Mouse (Mus musculus) liver (tissue): Measurements from ENCODE around the gene Prmt9.

ENCODE experiments used
- DNase-seq: peaks from one replicate; pipeline ENCODE4 v3.0.0-alpha.2; 2020; ENCODE audit warnings: mixed read lengths

Prmt9 gene

GRCm38 (mm10) chr8:77549121-77549706 lies at the start of gene Prmt9:
Gene Prmt9 (plus strand): TSS chr8:77549397.
- DNase-seq, result peak; percentile 95

GRCm38 (mm10) chr8:77500264-77500663 lies 48.9 kb upstream of the Prmt9 start:
- no peak for DNase-seq

- DNase-seq, result no peak
Observed at GRCm38 (mm10) chr8:77501131-77501530, 48.1 kb upstream of the Prmt9 start.

GRCm38 (mm10) chr8:77502547-77502946 lies 46.6 kb upstream of the Prmt9 start:
- DNase-seq, result no peak

GRCm38 (mm10) chr8:77506539-77506938 lies 42.7 kb upstream of the Prmt9 start:
- no peak for DNase-seq

GRCm38 (mm10) chr8:77507510-77508035 lies 41.6 kb upstream of the Prmt9 start:
- DNase-seq, result no peak

GRCm38 (mm10) chr8:77509044-77509443 lies 40.2 kb upstream of the Prmt9 start:
- DNase-seq, result no peak

- DNase-seq, result no peak
Observed at GRCm38 (mm10) chr8:77510426-77510825, 38.8 kb upstream of the Prmt9 start.

GRCm38 (mm10) chr8:77511750-77512493 lies 37.3 kb upstream of the Prmt9 start:
- no peak for DNase-seq

- DNase-seq, result no peak
Observed at GRCm38 (mm10) chr8:77515201-77515600, 34.0 kb upstream of the Prmt9 start.

- no peak for DNase-seq
Observed at GRCm38 (mm10) chr8:77515786-77516185, 33.4 kb upstream of the Prmt9 start.

GRCm38 (mm10) chr8:77516845-77517244 lies 32.4 kb upstream of the Prmt9 start:
- DNase-seq, result peak; percentile 10

GRCm38 (mm10) chr8:77517301-77518200 lies 31.6 kb upstream of the Prmt9 start, which contains the start of gene Arhgap10:
Gene Arhgap10 (minus strand): TSS chr8:77517953.
- DNase-seq, result peak; percentile 87

GRCm38 (mm10) chr8:77518201-77519115 lies 30.7 kb upstream of the Prmt9 start:
- DNase-seq, result no peak

- DNase-seq, result no peak
Observed at GRCm38 (mm10) chr8:77520601-77521000, 28.6 kb upstream of the Prmt9 start.

GRCm38 (mm10) chr8:77521028-77521785 lies 28.0 kb upstream of the Prmt9 start:
- no peak for DNase-seq

GRCm38 (mm10) chr8:77522984-77523383 lies 26.2 kb upstream of the Prmt9 start:
- no peak for DNase-seq

- DNase-seq, result no peak
Observed at GRCm38 (mm10) chr8:77524018-77524615, 25.1 kb upstream of the Prmt9 start.

- no peak for DNase-seq
Observed at GRCm38 (mm10) chr8:77524906-77525305, 24.3 kb upstream of the Prmt9 start.

- no peak for DNase-seq
Observed at GRCm38 (mm10) chr8:77526130-77526529, 23.1 kb upstream of the Prmt9 start.
